Mouse (Mus musculus) CD4-positive, CD25-positive, alpha-beta regulatory T cell, adult 2 months (primary cell): Measurements from ENCODE around the gene Slc5a4a.
A peak's percentile ranks its signal among the peaks of the same experiment; 100 is the strongest.

Experiments
- DNase-seq: peaks from one replicate; pipeline ENCODE4 v3.0.0-alpha.2; 2012; ENCODE audit warnings: low read depth, low spot score

The Slc5a4a gene

GRCm38 (mm10) chr10:76217056-76217455 is 69.8 kb downstream of the Slc5a4a start:
- no peak for DNase-seq

GRCm38 (mm10) chr10:76218240-76218639 is 71.0 kb downstream of the Slc5a4a start:
- no peak for DNase-seq

DNA sequence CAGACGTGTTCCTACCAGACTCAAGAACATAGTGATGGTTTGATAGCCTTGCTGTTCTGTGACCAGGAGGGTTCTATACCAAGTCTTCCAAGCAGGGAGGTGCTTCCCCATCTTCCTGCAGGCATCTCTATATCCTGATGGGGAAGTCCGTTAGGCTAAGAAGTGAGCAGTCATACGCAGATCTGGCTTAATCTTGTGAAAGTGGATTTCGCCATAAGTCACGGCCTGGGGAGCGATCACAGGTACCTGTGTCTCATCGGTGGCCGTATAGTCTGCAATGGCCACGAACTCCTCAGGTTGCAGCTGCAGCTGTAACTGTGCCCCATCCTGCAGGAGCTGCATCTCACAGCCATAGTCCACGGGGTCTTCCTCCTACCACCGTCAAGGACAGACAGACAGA is 78.7 kb downstream of the Slc5a4a start:
- DNase-seq, result no peak

DNA sequence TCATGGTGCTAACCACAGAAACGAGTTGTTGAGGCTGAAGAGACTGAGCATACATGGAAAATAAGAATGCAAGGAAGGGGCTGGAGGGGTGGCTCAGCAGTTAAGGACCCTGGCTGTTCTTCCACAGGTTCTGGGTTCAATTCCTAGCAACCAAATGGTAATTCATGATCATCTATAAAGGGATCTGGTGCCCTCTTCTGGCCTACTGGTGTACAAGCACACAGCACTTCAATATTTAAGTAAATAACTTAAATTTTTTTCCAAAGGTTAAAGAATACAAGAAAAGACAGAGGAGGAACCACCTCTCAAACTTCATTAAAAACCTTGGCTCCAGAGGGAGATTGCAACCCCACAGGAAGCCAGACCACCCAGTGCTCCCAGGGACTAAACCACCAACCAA is 82.4 kb downstream of the Slc5a4a start:
- DNase-seq, result peak; percentile 11

DNA sequence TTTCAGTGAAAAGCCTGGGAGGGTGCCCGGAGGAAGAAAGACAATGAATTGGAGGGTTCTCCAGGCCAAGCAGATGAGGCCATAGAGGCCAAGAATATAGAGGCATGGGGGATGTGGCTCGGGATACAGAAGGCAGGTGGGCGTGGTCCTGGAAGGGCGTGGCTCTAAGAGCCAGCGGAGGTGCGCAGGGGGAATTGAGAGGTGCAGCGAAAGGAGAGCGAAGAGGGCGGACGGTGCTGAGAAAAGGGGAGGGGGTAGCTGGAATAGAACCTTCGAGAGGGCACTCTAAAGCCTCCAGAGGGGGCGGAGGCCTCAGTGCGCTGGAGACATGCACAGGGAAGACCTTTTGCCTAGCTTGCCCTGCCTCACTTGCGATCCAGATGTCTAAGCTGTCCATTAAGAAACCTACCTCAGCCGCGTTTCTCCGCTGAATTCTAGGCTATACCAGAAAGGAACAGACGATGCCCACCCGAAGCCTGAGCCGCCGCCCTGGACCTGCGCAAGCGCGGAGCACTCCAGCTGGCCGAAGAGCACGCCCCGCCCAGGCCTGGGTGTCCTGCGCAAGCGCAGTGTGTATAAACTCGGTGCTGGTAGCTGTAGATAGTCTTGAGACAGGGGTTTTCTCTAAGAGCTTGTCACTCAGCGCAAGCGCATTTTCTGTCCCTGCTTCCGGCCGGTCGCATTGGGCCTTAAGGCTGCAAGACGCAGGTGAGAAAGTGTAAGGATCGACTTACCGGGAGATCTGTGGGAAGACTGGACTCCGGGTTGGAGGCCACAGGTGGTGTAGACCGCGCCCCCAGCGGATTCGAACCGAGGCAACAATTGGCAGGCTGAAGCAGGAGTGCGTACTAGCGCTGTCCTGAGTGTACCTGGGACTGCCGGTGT is 90.3 kb downstream of the Slc5a4a start, which contains the start of gene Prmt2:
Gene Prmt2 (minus strand): TSS at position 525 of the 885 bp plus-strand sequence.
- peak; percentile 95 for DNase-seq
